Mouse (Mus musculus) stomach, postnatal 0 days (tissue): ENCODE measurements around the gene Slmap.

Experiments
- CTCF ChIP-seq: IDR thresholded peaks from 2 replicates; pipeline ENCODE4 v1.5.1; 2016; ENCODE audit warnings: antibody characterized with exemption, low read depth, mild to moderate bottlenecking, moderate library complexity
- EP300 ChIP-seq: optimal IDR thresholded peaks from 2 replicates; pipeline ENCODE3; 2016; ENCODE audit warnings: antibody characterized with exemption

DNA sequence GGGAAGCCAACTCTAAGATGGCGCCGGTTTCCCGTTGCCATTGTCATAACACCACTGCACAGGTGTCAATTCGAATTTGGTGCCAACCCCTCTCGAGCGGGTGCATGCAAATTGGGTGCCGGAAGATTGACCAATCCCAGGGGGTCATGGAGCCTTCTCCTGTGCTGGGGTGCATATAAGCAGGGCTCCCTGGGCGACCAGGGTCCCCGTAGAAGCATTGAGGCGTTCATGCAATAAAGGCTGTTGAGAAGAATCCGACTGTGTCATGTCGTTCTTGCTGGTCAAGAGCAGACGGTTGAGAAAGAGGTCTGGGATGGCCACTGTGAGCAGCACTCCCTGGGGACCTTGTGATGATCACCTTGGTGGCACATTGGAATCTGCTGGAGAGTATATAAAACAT, 142.9 kb downstream of the Slmap start:
- no peak for TF ChIP-seq CTCF
- TF ChIP-seq EP300, result no peak
